Mouse (Mus musculus): Measurements from ENCODE around the gene Ostc. TPM values are rescaled to one million over a fixed set of nuclear protein-coding genes. Genes with fewer than 3 reads are reported as not detected.

The Ostc gene
- polyA plus RNA-seq, 1 experiment from 2014 or later: 327 TPM

DNA sequence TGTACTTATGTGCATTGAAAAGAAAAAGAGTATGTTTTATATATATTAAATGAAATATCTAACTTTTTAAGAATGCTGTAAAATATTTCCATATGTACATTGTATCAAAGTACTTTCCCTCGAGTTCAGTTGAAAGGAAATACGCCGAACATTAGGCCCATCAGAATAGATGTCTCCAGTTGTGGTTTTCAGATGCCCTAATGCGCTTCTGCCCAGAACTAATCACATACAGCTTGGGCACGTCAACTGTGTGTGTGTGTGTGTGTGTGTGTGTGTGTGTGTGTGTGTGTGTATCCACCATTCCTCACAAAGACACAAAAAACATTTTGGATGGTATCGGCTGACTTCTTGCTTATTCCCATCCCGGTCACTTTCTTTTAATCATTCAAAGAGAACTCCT lies 7.3 kb upstream of the Ostc start:
- no peak overlapping the region for H3K9ac ChIP-seq (ENCODE audit: low read depth, low read length)
- 92% methylated on average over 7 of the region's 7 CpGs for WGBS
- ATAC-seq (ENCODE audit: low FRiP score): no peak
- H3K27ac ChIP-seq (ENCODE audit: low read depth, low read length): no peak overlapping the region
- no peaks in the 10 kb centered on the region for H3K9me3 ChIP-seq (ENCODE audit: control insufficient read depth, low read length)
- no peaks in the 10 kb centered on the region for H3K27me3 ChIP-seq (ENCODE audit: control insufficient read depth, insufficient read depth, low read length)
- no peaks in the 10 kb centered on the region for H3K4me1 ChIP-seq (replicated peaks; ENCODE audit: control insufficient read depth, insufficient read depth, low read length)
- no peak for DNase-seq (ENCODE audit: low spot score)
- no peak overlapping the region for H3K4me2 ChIP-seq (replicated peaks; ENCODE audit: low read depth, low read length)
- H3K4me3 ChIP-seq (ENCODE audit: low read depth, low read length): no peak overlapping the region
- H3K36me3 ChIP-seq (ENCODE audit: control insufficient read depth, insufficient read depth, low read length): no peaks in the 10 kb centered on the region

DNA sequence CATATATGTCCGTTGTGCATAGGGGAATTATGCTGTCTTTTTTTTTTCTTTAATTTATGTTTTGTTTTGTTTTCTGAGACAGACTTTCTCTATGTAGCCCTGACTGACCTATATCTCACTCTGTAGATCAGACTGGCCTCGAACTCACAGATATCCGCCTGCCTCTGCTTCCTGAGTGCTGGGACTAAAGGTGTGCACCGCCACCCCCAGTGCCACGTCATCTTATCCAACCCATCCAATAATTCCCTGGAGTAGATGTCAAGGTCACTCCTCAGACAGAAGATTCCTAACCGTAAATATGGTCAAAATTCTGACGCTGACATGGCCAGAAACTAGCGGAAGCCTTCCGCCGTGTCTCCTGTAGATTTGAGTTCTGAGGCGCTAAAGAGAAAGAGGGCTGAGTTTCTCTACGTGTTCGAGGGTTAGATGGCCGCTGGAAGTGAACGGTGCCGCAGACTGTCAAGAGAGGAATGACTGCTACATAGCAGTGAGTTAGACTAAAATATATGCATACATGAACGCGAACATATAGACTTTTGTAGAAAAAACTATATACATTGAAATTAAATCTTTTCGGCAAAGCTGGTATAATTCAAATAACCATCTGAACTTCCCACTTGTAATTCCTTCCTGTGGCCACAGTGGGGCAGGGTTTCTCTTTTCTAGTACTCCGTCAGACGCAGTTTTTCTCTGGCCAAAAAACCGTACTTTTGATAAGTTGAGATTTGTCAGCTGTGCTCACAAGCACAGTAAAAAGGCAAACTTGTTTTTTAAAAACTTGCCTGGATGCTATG lies 5.7 kb upstream of the Ostc start:
- peak; percentile 80 for DNase-seq (ENCODE audit: low spot score)
- Histone ChIP-seq H3K4me2 (replicated peaks; ENCODE audit: low read depth, low read length) (peak overlapping the region; percentile 12), H3K27me3 (ENCODE audit: control insufficient read depth, insufficient read depth, low read length) (no peaks in the 10 kb centered on the region), H3K4me1 (replicated peaks; ENCODE audit: control insufficient read depth, insufficient read depth, low read length) (no peaks in the 10 kb centered on the region), H3K4me3 (ENCODE audit: low read depth, low read length) (peak overlapping the region; percentile 8; the same call in 1 of the 2 replicates), H3K9ac (ENCODE audit: low read depth, low read length) (0 out of 2 replicates have a peak overlapping the region, but pooled peaks have one; percentile 2), H3K9me3 (ENCODE audit: control insufficient read depth, low read length) (no peaks in the 10 kb centered on the region), H3K27ac (ENCODE audit: low read depth, low read length) (no peak overlapping the region), H3K36me3 (ENCODE audit: control insufficient read depth, insufficient read depth, low read length) (no peaks in the 10 kb centered on the region)
- ATAC-seq (ENCODE audit: low FRiP score): no peak; the same call in 1 of the 2 replicates
- 20% methylated on average over 22 of the region's 22 CpGs for WGBS

DNA sequence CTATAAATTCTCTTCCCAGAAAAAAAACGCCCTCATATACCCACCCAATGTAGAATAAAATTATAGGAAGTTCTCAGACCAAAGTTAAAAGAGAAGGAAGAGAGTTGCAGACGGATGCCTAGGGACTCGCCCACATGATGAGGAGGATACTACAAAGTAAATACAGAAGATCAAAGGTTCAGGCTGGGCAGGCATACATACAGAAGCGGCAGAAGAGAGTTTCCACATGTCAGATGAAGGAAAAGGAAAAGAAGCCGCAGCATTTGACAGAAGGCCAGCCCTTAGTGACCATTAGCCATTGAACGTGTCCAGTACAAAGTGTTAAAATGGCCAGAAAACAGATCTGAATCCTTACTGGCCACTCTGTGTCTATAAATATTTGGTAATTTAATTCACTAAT lies 3.6 kb upstream of the Ostc start:
- Histone ChIP-seq H3K9me3 (ENCODE audit: control insufficient read depth, low read length) (no peaks in the 10 kb centered on the region), H3K27ac (ENCODE audit: low read depth, low read length) (no peak overlapping the region), H3K4me1 (replicated peaks; ENCODE audit: control insufficient read depth, insufficient read depth, low read length) (peaks cover 2% of the 10 kb centered on the region; the same call in 1 of the 2 replicates), H3K9ac (ENCODE audit: low read depth, low read length) (no peak overlapping the region), H3K36me3 (ENCODE audit: control insufficient read depth, insufficient read depth, low read length) (no peaks in the 10 kb centered on the region), H3K27me3 (ENCODE audit: control insufficient read depth, insufficient read depth, low read length) (no peaks in the 10 kb centered on the region), H3K4me3 (ENCODE audit: low read depth, low read length) (no peak overlapping the region), H3K4me2 (replicated peaks; ENCODE audit: low read depth, low read length) (no peak overlapping the region)
- DNase-seq (ENCODE audit: low spot score): no peak
- no peak for ATAC-seq (ENCODE audit: low FRiP score)
- WGBS: 68% methylated on average over 6 of the region's 6 CpGs

DNA sequence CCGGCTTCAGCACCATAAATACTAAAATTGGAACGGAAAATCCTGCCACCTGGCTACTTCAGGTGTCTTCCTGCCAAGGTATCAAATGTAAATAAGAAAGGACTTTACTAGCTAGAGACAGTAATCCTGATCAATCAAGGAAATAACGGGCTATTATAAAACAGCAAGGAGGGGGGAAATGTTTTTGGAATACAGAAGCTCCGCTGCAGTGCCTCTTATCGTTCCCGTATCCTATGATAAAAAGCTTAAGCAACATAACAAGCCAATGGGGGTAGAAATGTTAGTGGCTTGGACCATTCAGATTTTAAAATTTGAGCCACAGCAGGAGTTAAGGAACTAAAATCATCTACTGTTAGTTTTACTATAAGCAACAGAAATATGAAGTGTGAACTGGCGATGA lies 859 bp upstream of the Ostc start:
- DNase-seq (ENCODE audit: low spot score): no peak
- Histone ChIP-seq H3K36me3 (ENCODE audit: control insufficient read depth, insufficient read depth, low read length) (no peaks in the 10 kb centered on the region), H3K4me3 (ENCODE audit: low read depth, low read length) (no peak overlapping the region), H3K4me2 (replicated peaks; ENCODE audit: low read depth, low read length) (peak overlapping the region; percentile 45), H3K27ac (ENCODE audit: low read depth, low read length) (no peak overlapping the region), H3K9ac (ENCODE audit: low read depth, low read length) (no peak overlapping the region), H3K4me1 (replicated peaks; ENCODE audit: control insufficient read depth, insufficient read depth, low read length) (peaks cover 4% of the 10 kb centered on the region; the same call in 1 of the 2 replicates), H3K27me3 (ENCODE audit: control insufficient read depth, insufficient read depth, low read length) (no peaks in the 10 kb centered on the region), H3K9me3 (ENCODE audit: control insufficient read depth, low read length) (no peaks in the 10 kb centered on the region)
- no peak for ATAC-seq (ENCODE audit: low FRiP score)
- 63% methylated on average over 7 of the region's 7 CpGs for whole genome bisulfite sequencing

DNA sequence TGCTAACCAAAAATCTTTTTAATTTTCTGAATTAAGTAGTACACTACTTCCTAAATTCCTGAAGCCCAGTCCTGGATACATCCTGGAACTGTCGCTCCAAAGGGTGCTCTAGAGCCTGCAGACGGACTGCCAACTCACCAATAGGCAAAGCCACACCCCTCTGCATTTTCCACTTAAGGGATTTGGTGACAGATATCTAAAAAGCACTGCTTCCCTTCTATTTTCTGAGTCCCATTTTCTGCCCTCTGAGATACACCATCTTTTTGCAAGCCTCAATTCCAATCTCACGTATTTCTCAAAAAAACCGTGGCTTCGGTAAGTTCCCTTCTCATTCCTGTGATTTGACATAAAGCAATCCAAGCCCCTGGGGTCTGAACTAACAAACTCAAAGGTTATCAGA lies 715 bp downstream of the Ostc start:
- H3K4me1 ChIP-seq (replicated peaks; ENCODE audit: control insufficient read depth, insufficient read depth, low read length): peaks cover 4% of the 10 kb centered on the region; the same call in 1 of the 2 replicates
- ATAC-seq (ENCODE audit: low FRiP score) (no peak), DNase-seq (ENCODE audit: low spot score) (no peak)
- H3K4me3 ChIP-seq (ENCODE audit: low read depth, low read length): peak overlapping the region; percentile 79
- H3K27ac ChIP-seq (ENCODE audit: low read depth, low read length): no peak overlapping the region
- peak overlapping the region; percentile 45 for H3K4me2 ChIP-seq (replicated peaks; ENCODE audit: low read depth, low read length)
- no peaks in the 10 kb centered on the region for H3K36me3 ChIP-seq (ENCODE audit: control insufficient read depth, insufficient read depth, low read length)
- H3K9ac ChIP-seq (ENCODE audit: low read depth, low read length): peak overlapping the region; percentile 85
- 1% methylated on average over 5 of the region's 5 CpGs for WGBS
- no peaks in the 10 kb centered on the region for H3K9me3 ChIP-seq (ENCODE audit: control insufficient read depth, low read length)
- H3K27me3 ChIP-seq (ENCODE audit: control insufficient read depth, insufficient read depth, low read length): no peaks in the 10 kb centered on the region

DNA sequence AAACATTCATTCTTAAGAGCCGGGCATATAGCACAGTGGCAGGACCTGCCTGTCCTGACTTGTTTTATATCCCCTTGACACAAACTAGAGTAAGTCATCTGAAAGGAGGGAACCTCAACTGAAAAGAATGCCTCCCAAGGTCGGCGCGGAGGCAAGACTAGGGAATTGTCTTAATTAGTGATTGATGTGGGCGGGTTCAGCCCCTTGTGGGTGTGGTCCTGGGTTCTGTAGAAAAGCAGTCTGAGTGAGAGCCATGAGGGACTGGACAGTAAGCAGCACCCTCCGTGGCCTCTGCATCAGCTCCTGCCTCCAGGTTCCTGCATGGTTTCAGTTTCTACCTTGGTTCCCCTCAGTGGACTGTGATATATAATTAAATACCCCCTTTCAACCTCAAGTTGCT lies 7.0 kb downstream of the Ostc start:
- Histone ChIP-seq H3K27me3 (ENCODE audit: control insufficient read depth, insufficient read depth, low read length) (no peaks in the 10 kb centered on the region), H3K4me1 (replicated peaks; ENCODE audit: control insufficient read depth, insufficient read depth, low read length) (no peaks in the 10 kb centered on the region), H3K4me2 (replicated peaks; ENCODE audit: low read depth, low read length) (no peak overlapping the region), H3K9ac (ENCODE audit: low read depth, low read length) (no peak overlapping the region), H3K9me3 (ENCODE audit: control insufficient read depth, low read length) (no peaks in the 10 kb centered on the region), H3K4me3 (ENCODE audit: low read depth, low read length) (no peak overlapping the region), H3K36me3 (ENCODE audit: control insufficient read depth, insufficient read depth, low read length) (no peaks in the 10 kb centered on the region), H3K27ac (ENCODE audit: low read depth, low read length) (no peak overlapping the region)
- 79% methylated on average over 6 of the region's 6 CpGs for WGBS
- no peak for DNase-seq (ENCODE audit: low spot score)
- ATAC-seq (ENCODE audit: low FRiP score): no peak

DNA sequence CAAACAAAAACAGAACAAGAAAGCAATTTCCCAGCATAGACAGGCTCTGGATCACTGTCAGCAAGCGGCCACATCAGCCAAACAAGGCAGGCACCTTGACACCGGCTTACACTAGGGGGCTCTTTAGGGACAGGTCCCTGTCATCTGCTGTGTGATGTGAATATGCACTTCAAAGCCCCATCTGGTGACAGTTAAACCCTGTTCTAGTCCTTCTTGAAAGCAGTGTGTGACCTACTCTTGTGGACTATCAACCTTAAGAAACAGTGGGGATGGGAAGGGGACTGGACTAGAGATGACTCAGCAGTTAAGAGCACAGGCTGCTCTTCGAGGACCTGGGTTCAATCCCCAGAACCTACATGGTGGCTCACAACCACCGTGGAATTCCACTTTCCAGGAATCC lies 11.6 kb downstream of the Ostc start:
- 82% methylated on average over 4 of the region's 4 CpGs for WGBS
- Histone ChIP-seq H3K9ac (ENCODE audit: low read depth, low read length) (no peak overlapping the region), H3K27me3 (ENCODE audit: control insufficient read depth, insufficient read depth, low read length) (no peaks in the 10 kb centered on the region), H3K4me3 (ENCODE audit: low read depth, low read length) (no peak overlapping the region), H3K9me3 (ENCODE audit: control insufficient read depth, low read length) (no peaks in the 10 kb centered on the region), H3K36me3 (ENCODE audit: control insufficient read depth, insufficient read depth, low read length) (peaks cover 3% of the 10 kb centered on the region; the same call in 1 of the 2 replicates), H3K4me1 (replicated peaks; ENCODE audit: control insufficient read depth, insufficient read depth, low read length) (no peaks in the 10 kb centered on the region), H3K4me2 (replicated peaks; ENCODE audit: low read depth, low read length) (no peak overlapping the region), H3K27ac (ENCODE audit: low read depth, low read length) (no peak overlapping the region)
- DNase-seq (ENCODE audit: low spot score) (no peak), ATAC-seq (ENCODE audit: low FRiP score) (no peak)

DNA sequence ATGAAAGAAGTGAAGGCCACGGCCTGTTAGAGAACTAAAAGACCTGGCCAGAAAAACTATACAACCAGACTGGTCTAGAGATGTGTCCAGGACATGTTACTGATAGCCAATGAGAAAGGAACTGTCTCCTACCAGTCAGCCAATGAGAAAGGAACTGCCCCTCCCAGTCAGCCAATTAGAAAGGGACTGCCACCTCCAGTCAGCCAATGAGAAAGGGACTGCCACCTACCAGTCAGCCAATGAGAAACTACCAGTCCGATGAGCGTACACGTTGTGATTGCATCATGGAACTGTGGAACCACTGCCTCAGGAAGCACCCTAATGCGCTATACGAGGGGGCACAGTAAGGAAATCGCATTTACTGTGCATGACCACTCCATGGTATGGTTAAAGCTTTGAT lies 14.5 kb downstream of the Ostc start:
- no peaks in the 10 kb centered on the region for H3K27me3 ChIP-seq (ENCODE audit: control insufficient read depth, insufficient read depth, low read length)
- H3K36me3 ChIP-seq (ENCODE audit: control insufficient read depth, insufficient read depth, low read length): peaks cover 3% of the 10 kb centered on the region; the same call in 1 of the 2 replicates
- ATAC-seq (ENCODE audit: low FRiP score): no peak

DNA sequence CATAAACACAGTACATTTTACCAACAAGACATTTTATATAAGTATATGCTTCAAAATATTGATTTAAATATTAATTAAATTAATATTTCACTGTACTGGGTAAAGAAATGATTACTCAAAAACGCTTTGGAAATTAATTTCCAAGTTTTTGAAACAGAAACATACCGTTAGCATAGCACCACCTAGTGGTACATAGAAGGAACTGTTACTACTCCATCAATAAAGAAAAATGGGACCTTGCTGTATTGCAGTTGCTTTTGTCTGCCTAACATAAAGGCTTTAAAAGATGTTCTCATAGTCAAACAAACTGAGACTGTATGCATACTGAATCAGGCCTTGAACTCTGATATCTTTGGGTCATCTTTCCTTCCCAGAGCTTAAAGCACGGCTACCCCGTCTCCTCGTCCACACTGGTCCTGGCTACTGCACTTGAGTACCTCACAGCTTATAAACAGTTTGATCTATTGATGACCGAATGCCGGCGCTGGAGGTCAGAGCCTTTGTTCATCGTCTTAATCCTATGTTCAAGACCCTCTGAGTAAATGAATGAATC lies 15.1 kb downstream of the Ostc start:
- peak; percentile 19 for DNase-seq (ENCODE audit: low spot score)
- Histone ChIP-seq H3K4me2 (replicated peaks; ENCODE audit: low read depth, low read length) (no peak overlapping the region), H3K9me3 (ENCODE audit: control insufficient read depth, low read length) (no peaks in the 10 kb centered on the region), H3K36me3 (ENCODE audit: control insufficient read depth, insufficient read depth, low read length) (peaks cover 3% of the 10 kb centered on the region; the same call in 1 of the 2 replicates), H3K9ac (ENCODE audit: low read depth, low read length) (no peak overlapping the region), H3K27ac (ENCODE audit: low read depth, low read length) (no peak overlapping the region), H3K27me3 (ENCODE audit: control insufficient read depth, insufficient read depth, low read length) (no peaks in the 10 kb centered on the region), H3K4me1 (replicated peaks; ENCODE audit: control insufficient read depth, insufficient read depth, low read length) (peaks cover 5% of the 10 kb centered on the region), H3K4me3 (ENCODE audit: low read depth, low read length) (no peak overlapping the region)
- ATAC-seq (ENCODE audit: low FRiP score): no peak
- 73% methylated on average over 9 of the region's 9 CpGs for WGBS

More for the DNA sequence above, 14.5 kb downstream of the Ostc start:
- peaks cover 5% of the 10 kb centered on the region for H3K4me1 ChIP-seq (replicated peaks; ENCODE audit: control insufficient read depth, insufficient read depth, low read length)
- WGBS: 93% methylated on average over 7 of the region's 7 CpGs
- no peak overlapping the region for H3K9ac ChIP-seq (ENCODE audit: low read depth, low read length)
- no peak for DNase-seq (ENCODE audit: low spot score)
- H3K27ac ChIP-seq (ENCODE audit: low read depth, low read length): no peak overlapping the region
- no peak overlapping the region for H3K4me2 ChIP-seq (replicated peaks; ENCODE audit: low read depth, low read length)
- H3K9me3 ChIP-seq (ENCODE audit: control insufficient read depth, low read length): no peaks in the 10 kb centered on the region
- no peak overlapping the region for H3K4me3 ChIP-seq (ENCODE audit: low read depth, low read length)
